8 mouse cellular contexts compared by ENCODE assay signal in genomic region chr19:29366969-29367622, GRCm38 (mm10). TPM values are rescaled to one million over a fixed set of nuclear protein-coding genes. Genes with fewer than 3 reads are reported as not detected.
DNase-seq lines count a peak whose midpoint lies in the region; ATAC-seq and TF ChIP-seq lines count a peak whose summit lies in the region.

Plgrkt (minus strand) TSS chr19:29367390.
Cd274 (plus strand) TSS chr19:29367455.

- no peak for TF ChIP-seq POLR2A in cerebellum, adult 2 months (IDR thresholded peaks at IDR 0.05; ENCODE audit: borderline replicate concordance, insufficient read depth, low read length)

- no peak within 1 kb of the TSS for H3K27ac ChIP-seq in cerebellum, adult 2 months (ENCODE audit: insufficient read depth, low read length)
- no peak within 1 kb of the TSS for H3K27ac ChIP-seq in hindbrain, embryonic 11.5 days (ENCODE audit: low read depth, low read length)
- peak within 1 kb of the TSS; percentile 69 for H3K27ac ChIP-seq in left cerebral cortex, adult 2 months

- H3K4me3 ChIP-seq in cerebellum, adult 2 months (replicated peaks; ENCODE audit: insufficient read depth, low read depth, low read length): peak within 1 kb of the TSS; percentile 36
- H3K4me3 ChIP-seq in hindbrain, embryonic 11.5 days (ENCODE audit: low read depth, low read length): peak within 1 kb of the TSS; percentile 37
- peak within 1 kb of the TSS; percentile 59 for H3K4me3 ChIP-seq in left cerebral cortex, adult 2 months
- peak within 1 kb of the TSS; percentile 95 for H3K4me3 ChIP-seq in megakaryocyte, embryonic 14.5 days (replicated peaks)

- no peak for ATAC-seq in hindbrain, embryonic 11.5 days (ENCODE audit: low FRiP score)

- H3K4me2 ChIP-seq in hindbrain, embryonic 11.5 days (replicated peaks; ENCODE audit: low read depth, low read length): peak within 1 kb of the TSS; percentile 67

- H3K9ac ChIP-seq in hindbrain, embryonic 11.5 days (ENCODE audit: low read depth, low read length): peak within 1 kb of the TSS; percentile 19; the same call in 1 of the 2 replicates

- H3K36me3 ChIP-seq in hindbrain, embryonic 11.5 days (ENCODE audit: control insufficient read depth, insufficient read depth, low read length): no peaks in the 10 kb centered on the region
- H3K36me3 ChIP-seq in megakaryocyte, embryonic 14.5 days (replicated peaks; ENCODE audit: low read length): peaks cover 21% of the 10 kb centered on the region

- DNase-seq in Muller cell, postnatal 12 days (ENCODE audit: inconsistent ontology term): peak; percentile 82
- DNase-seq in cerebellum, adult 2 months: peak; percentile 54 to 55
- peak; percentile 32 for DNase-seq in forelimb bud, embryonic 11.5 days (ENCODE audit: low read depth, low spot score)
- DNase-seq in hindbrain, embryonic 11.5 days (ENCODE audit: low spot score): peak; percentile 62
- peak; percentile 36 to 43 for DNase-seq in left cerebral cortex, adult 2 months (ENCODE audit: extremely low spot score in 1 of 2, low spot score in 2 of 2)
- DNase-seq in right cerebral cortex, adult 2 months (ENCODE audit: low spot score in 2 of 2): peak; percentile 48 to 65
- DNase-seq in urinary bladder, postnatal 25 days (ENCODE audit: low spot score): peak; percentile 66

- H3K9me3 ChIP-seq in hindbrain, embryonic 11.5 days (ENCODE audit: control insufficient read depth, low read length): no peaks in the 10 kb centered on the region
- no peaks in the 10 kb centered on the region for H3K9me3 ChIP-seq in megakaryocyte, embryonic 14.5 days

- 3% methylated on average over 26 of the region's 26 CpGs for WGBS in cerebellum, adult 2 months
- 5% methylated on average over 26 of the region's 26 CpGs for WGBS in hindbrain, embryonic 11.5 days

- no peak for TF ChIP-seq CTCF in cerebellum, adult 2 months (IDR thresholded peaks at IDR 0.05; ENCODE audit: borderline replicate concordance, insufficient read depth, low read depth, low read length)
- no peak for TF ChIP-seq CTCF in left cerebral cortex, adult 2 months (IDR thresholded peaks at IDR 0.05)

- H3K27me3 ChIP-seq in cerebellum, adult 2 months (ENCODE audit: control insufficient read depth, insufficient read depth, low read length): no peaks in the 10 kb centered on the region
- H3K27me3 ChIP-seq in hindbrain, embryonic 11.5 days (ENCODE audit: control insufficient read depth, insufficient read depth, low read length): no peaks in the 10 kb centered on the region
- H3K27me3 ChIP-seq in megakaryocyte, embryonic 14.5 days (replicated peaks): no peaks in the 10 kb centered on the region

- H3K4me1 ChIP-seq in cerebellum, adult 2 months (ENCODE audit: control insufficient read depth, insufficient read depth, low read length): no peaks in the 10 kb centered on the region
- H3K4me1 ChIP-seq in hindbrain, embryonic 11.5 days (replicated peaks; ENCODE audit: control insufficient read depth, insufficient read depth, low read length): peaks cover 3% of the 10 kb centered on the region; the same call in 1 of the 2 replicates
- H3K4me1 ChIP-seq in megakaryocyte, embryonic 14.5 days: peaks cover 69% of the 10 kb centered on the region

- intact Hi-C loops in left cerebral cortex, adult 2 months (cut with DNase I): no loop called here

RNA-seq across cellular contexts. Expression of gene Plgrkt, which starts in this region (rescaled TPM):
- 31.0 and 34.0 TPM in 2 replicates for polyA plus RNA-seq in cerebellum, adult 2 months (2012; rRNA removed)
- 60.7 and 68.4 TPM in 2 replicates for polyA plus RNA-seq in hindbrain, embryonic 11.5 days (2014; fragmentation: Nextera tagmentation; extraction: Ambion mirVana)
- 10 to 100 TPM; 27.6 to 29.3 TPM for total RNA-seq in left cerebral cortex, adult 2 months (2021)
- 39.0 and 52.8 TPM in 2 replicates for polyA plus RNA-seq in megakaryocyte, embryonic 14.5 days (2012; ENCODE audit: insufficient read depth, low replicate concordance)

RNA-seq across cellular contexts. Expression of gene Cd274, which starts in this region (rescaled TPM):
- polyA plus RNA-seq in cerebellum, adult 2 months (2012; rRNA removed): 1.3 and 1.6 TPM in 2 replicates
- 0.38 and 0.39 TPM in 2 replicates for polyA plus RNA-seq in hindbrain, embryonic 11.5 days (2014; fragmentation: Nextera tagmentation; extraction: Ambion mirVana)
- total RNA-seq in left cerebral cortex, adult 2 months (2021): 1 to 10 TPM in 1 of 2 experiments, under 1 TPM in 1; 0.89 to 1.3 TPM
- polyA plus RNA-seq in megakaryocyte, embryonic 14.5 days (2012; ENCODE audit: insufficient read depth, low replicate concordance): 1.5 TPM in 1 of 2 replicates, not detected in the other

Comparison
In these comparisons a context has a peak if more than half of its experiments do, and no peak if none do; other contexts are left out.
1. DNase-seq: peak in every context shown above with its lines; median percentile 82 in Muller cell, postnatal 12 days; 66 in urinary bladder, postnatal 25 days; 62 in hindbrain, embryonic 11.5 days; 56 in right cerebral cortex, adult 2 months; 54 in cerebellum, adult 2 months; 40 in left cerebral cortex, adult 2 months; 32 in forelimb bud, embryonic 11.5 days.
2. H3K4me3 ChIP-seq: peak in every context shown above with its lines; median percentile 95 in megakaryocyte, embryonic 14.5 days; 59 in left cerebral cortex, adult 2 months; 37 in hindbrain, embryonic 11.5 days; 36 in cerebellum, adult 2 months.